Mouse (Mus musculus): ENCODE measurements around the gene Mfap3. TPM values are rescaled to one million over a fixed set of nuclear protein-coding genes. Genes with fewer than 3 reads are reported as not detected.

The Mfap3 gene
- total RNA-seq, 2 experiments from 2014 or later = 13.3 to 13.7 TPM

GRCm38 (mm10) chr11:57576871-57577515, 58.5 kb downstream of the Mfap3 start:
- DNase-seq (ENCODE audit: low spot score) = no peak
- intact Hi-C loops (cut with DNase I) = no loop called here

GRCm38 (mm10) chr11:57582818-57583635, 64.6 kb downstream of the Mfap3 start:
- DNase-seq (ENCODE audit: low spot score) = no peak
- intact Hi-C loops (cut with DNase I) = no loop called here

Other genes starting within 250 kb of the Mfap3 start
- 10 to 100 TPM; 39.1 to 41.9 TPM for gene Fam114a2, start within 50 bp of the Mfap3 start, total RNA-seq (2021)
- gene Galnt10, start 126.8 kb downstream of the Mfap3 start, total RNA-seq (2021) = 1 to 10 TPM; 8.4 to 9.0 TPM

Data from heart, postnatal 25 days (tissue).